Mouse (Mus musculus): ENCODE results near the gene Nme9. TPM values are rescaled to one million over a fixed set of nuclear protein-coding genes. Genes with fewer than 3 reads are reported as not detected.
A peak's percentile ranks its signal among the peaks of the same experiment; 100 is the strongest.

Nme9 gene
- polyA plus RNA-seq (2014; fragmentation: Nextera tagmentation; extraction: Ambion mirVana): 0.54 and 1.5 TPM in 2 replicates

DNA sequence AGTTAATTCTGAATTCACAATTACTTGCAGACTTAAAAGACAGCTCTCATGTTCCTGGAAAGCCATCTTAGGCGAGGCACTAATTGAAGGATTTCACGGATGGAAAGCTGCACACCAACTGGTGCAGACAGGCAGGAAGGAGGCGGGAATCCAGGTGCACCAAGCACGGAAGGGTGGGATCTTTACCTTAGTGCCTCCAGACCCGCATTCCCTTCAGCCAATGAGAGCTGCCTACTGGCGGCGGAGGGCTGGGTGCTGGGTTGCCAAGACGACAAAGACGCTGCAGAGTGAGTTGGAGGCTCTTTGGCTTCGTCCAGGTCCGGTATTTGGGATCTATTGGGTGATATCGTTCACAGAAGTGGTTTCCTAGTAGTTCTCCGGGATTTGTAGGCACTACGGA, at the start of gene Nme9:
Gene Nme9, plus strand, starts transcription at position 315 of the 400 bp plus-strand sequence.
- no peaks in the 10 kb centered on the region for H3K9me3 ChIP-seq (replicated peaks; ENCODE audit: control insufficient read depth, low read length)
- H3K36me3 ChIP-seq (ENCODE audit: control insufficient read depth, insufficient read depth, low read length): no peaks in the 10 kb centered on the region
- H3K4me2 ChIP-seq (ENCODE audit: low read length): 0 out of 2 replicates have a peak within 1 kb of the TSS, but pooled peaks have one; percentile 9
- DNase-seq (ENCODE audit: low spot score): no peak
- H3K27ac ChIP-seq (ENCODE audit: low read depth, low read length): no peak within 1 kb of the TSS
- H3K27me3 ChIP-seq (replicated peaks; ENCODE audit: control insufficient read depth, insufficient read depth, low read length): no peaks in the 10 kb centered on the region
- H3K9ac ChIP-seq (ENCODE audit: low read length): no peak within 1 kb of the TSS
- 10% methylated on average over 14 of the region's 14 CpGs for WGBS
- no peaks in the 10 kb centered on the region for H3K4me1 ChIP-seq (ENCODE audit: control insufficient read depth, insufficient read depth, low read length)
- H3K4me3 ChIP-seq (ENCODE audit: low read depth, low read length): no peak within 1 kb of the TSS
- ATAC-seq: no peak

DNA sequence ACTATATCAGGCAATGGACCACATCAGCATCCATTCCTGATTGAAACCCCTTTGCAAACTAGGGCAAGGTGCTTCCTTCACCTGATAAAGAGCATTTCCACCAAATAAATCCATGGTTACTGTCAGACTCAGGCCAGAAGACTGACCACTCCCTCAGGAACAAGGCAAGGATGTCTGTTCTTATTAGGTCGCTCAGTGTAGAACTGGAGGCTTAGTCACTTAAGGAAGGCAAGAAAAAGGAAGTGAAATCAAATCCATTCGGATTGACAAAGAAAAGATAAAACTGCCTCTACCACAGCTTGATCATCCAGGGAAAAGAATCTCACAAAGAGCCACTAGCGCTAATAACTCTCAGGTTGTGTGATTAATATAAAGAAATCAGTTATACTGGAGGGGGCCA, 42.0 kb upstream of the Nme9 start:
- Histone ChIP-seq H3K27me3 (replicated peaks; ENCODE audit: control insufficient read depth, insufficient read depth, low read length) (no peaks in the 10 kb centered on the region), H3K9ac (ENCODE audit: low read length) (no peak overlapping the region), H3K4me1 (ENCODE audit: control insufficient read depth, insufficient read depth, low read length) (no peaks in the 10 kb centered on the region), H3K27ac (ENCODE audit: low read depth, low read length) (no peak overlapping the region), H3K36me3 (ENCODE audit: control insufficient read depth, insufficient read depth, low read length) (0 out of 2 replicates have a peak, but pooled peaks cover 4% of the 10 kb centered on the region), H3K4me3 (ENCODE audit: low read depth, low read length) (no peak overlapping the region), H3K9me3 (replicated peaks; ENCODE audit: control insufficient read depth, low read length) (no peaks in the 10 kb centered on the region), H3K4me2 (ENCODE audit: low read length) (no peak overlapping the region)
- ATAC-seq: no peak
- DNase-seq (ENCODE audit: low spot score): no peak
- WGBS: 79% methylated on average over 3 of the region's 3 CpGs

DNA sequence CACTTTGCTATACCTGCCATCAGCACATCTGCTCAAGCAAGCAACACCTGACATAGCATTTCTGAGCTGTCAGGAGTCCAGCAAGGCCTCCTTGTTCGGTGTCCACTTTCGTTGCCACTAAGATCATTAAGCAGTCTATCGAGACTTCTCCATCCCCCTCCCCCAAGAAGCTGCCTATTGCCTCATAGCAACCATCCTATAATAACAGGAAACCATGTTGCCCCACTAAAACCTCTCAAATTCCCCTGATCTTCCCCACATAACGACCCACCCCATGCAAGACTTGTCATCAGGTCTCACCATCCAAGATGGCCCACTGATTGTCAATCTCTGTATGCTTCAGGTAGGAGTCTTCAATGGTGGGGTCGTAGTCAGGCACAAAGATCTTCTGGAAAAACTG, 40.2 kb upstream of the Nme9 start:
- no peak overlapping the region for H3K27ac ChIP-seq (ENCODE audit: low read depth, low read length)
- ATAC-seq (no peak), DNase-seq (ENCODE audit: low spot score) (no peak)
- 0 out of 2 replicates have a peak, but pooled peaks cover 4% of the 10 kb centered on the region for H3K36me3 ChIP-seq (ENCODE audit: control insufficient read depth, insufficient read depth, low read length)
- no peaks in the 10 kb centered on the region for H3K9me3 ChIP-seq (replicated peaks; ENCODE audit: control insufficient read depth, low read length)
- 92% methylated on average over 5 of the region's 5 CpGs for WGBS
- H3K4me2 ChIP-seq (ENCODE audit: low read length): no peak overlapping the region
- no peak overlapping the region for H3K4me3 ChIP-seq (ENCODE audit: low read depth, low read length)
- 0 out of 2 replicates have a peak, but pooled peaks cover 3% of the 10 kb centered on the region for H3K4me1 ChIP-seq (ENCODE audit: control insufficient read depth, insufficient read depth, low read length)
- no peaks in the 10 kb centered on the region for H3K27me3 ChIP-seq (replicated peaks; ENCODE audit: control insufficient read depth, insufficient read depth, low read length)
- H3K9ac ChIP-seq (ENCODE audit: low read length): no peak overlapping the region

DNA sequence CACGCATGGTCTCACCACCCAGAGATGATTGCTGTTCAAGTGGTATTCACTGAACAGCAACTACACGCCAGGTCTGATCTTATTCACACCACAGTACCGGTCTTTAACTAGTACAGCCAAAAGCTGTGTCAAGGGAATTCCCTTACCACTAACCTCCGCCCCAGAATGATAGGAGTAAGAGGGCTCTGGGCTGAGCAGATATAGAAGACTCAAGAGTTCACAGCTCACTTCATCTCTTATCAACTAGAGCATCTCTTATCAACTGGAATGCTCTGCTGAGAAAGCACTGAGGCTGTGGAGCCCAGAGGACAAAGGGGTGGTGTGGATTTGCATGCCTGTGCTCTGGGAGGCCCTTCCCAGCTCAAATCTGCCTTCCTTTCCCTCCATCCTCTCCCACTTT, 39.5 kb upstream of the Nme9 start:
- Histone ChIP-seq H3K4me2 (ENCODE audit: low read length) (no peak overlapping the region), H3K27me3 (replicated peaks; ENCODE audit: control insufficient read depth, insufficient read depth, low read length) (no peaks in the 10 kb centered on the region), H3K9me3 (replicated peaks; ENCODE audit: control insufficient read depth, low read length) (no peaks in the 10 kb centered on the region), H3K9ac (ENCODE audit: low read length) (no peak overlapping the region), H3K4me1 (ENCODE audit: control insufficient read depth, insufficient read depth, low read length) (peaks cover 4% of the 10 kb centered on the region; the same call in 1 of the 2 replicates), H3K27ac (ENCODE audit: low read depth, low read length) (no peak overlapping the region), H3K4me3 (ENCODE audit: low read depth, low read length) (no peak overlapping the region), H3K36me3 (ENCODE audit: control insufficient read depth, insufficient read depth, low read length) (0 out of 2 replicates have a peak, but pooled peaks cover 4% of the 10 kb centered on the region)
- 97% methylated on average over 4 of the region's 4 CpGs for WGBS
- ATAC-seq: no peak
- no peak for DNase-seq (ENCODE audit: low spot score)

DNA sequence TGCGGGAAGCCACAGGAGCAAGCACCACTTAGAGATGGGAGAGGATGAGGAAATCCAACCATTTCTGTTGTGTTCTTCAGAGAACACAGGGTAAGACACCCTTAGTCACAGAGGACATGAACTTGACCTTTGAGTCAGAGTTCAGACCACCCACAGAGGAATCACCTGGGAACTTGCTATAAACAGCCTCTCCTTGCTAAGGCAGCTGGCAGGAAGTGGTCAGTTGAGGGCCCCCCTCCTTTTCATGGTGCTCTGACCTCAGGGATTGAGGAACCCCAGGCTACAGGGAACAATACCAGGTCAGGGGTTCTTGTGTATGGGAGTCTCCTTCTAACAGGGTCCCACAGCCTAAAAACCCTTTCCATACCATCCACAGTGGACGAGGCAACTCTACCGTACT, 34.5 kb upstream of the Nme9 start:
- no peak for DNase-seq (ENCODE audit: low spot score)
- H3K36me3 ChIP-seq (ENCODE audit: control insufficient read depth, insufficient read depth, low read length): no peaks in the 10 kb centered on the region
- no peak overlapping the region for H3K4me2 ChIP-seq (ENCODE audit: low read length)
- no peaks in the 10 kb centered on the region for H3K27me3 ChIP-seq (replicated peaks; ENCODE audit: control insufficient read depth, insufficient read depth, low read length)
- H3K4me1 ChIP-seq (ENCODE audit: control insufficient read depth, insufficient read depth, low read length): peaks cover 24% of the 10 kb centered on the region
- no peak overlapping the region for H3K9ac ChIP-seq (ENCODE audit: low read length)
- H3K4me3 ChIP-seq (ENCODE audit: low read depth, low read length): no peak overlapping the region
- no peak for ATAC-seq
- WGBS: 87% methylated on average over 3 of the region's 3 CpGs
- peak overlapping the region; percentile 48; the same call in 1 of the 2 replicates for H3K27ac ChIP-seq (ENCODE audit: low read depth, low read length)
- no peaks in the 10 kb centered on the region for H3K9me3 ChIP-seq (replicated peaks; ENCODE audit: control insufficient read depth, low read length)

DNA sequence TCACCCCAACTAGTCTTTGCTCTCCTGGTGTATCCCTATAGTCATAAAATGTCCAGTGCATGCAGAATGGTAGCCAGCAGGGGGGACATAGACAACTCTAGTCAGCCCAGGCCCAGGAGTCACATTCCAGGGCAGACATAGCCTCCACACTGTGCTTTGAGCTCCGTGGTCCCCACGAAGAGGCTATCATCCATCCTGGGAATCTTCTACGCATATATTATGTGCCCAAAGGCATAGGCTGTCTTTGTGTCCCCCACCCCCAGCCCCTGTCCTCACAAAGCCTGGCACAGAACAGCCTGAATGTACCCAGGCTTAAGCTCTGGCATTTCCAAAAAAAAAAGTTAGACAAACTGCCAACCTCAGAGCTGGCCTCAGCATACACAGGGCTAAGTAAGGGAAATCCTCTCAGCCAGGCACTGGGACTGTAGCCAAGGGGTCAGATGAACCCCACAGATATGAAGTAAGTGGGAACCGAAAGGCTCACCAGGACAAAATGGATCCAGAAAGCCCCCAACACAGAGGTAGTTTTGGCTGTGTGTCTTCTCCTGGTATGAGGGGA, 33.9 kb upstream of the Nme9 start:
- peak; percentile 80 for ATAC-seq
- H3K9me3 ChIP-seq (replicated peaks; ENCODE audit: control insufficient read depth, low read length): no peaks in the 10 kb centered on the region
- H3K9ac ChIP-seq (ENCODE audit: low read length): no peak overlapping the region
- WGBS: 40% methylated on average over 4 of the region's 4 CpGs
- H3K27me3 ChIP-seq (replicated peaks; ENCODE audit: control insufficient read depth, insufficient read depth, low read length): no peaks in the 10 kb centered on the region
- no peak overlapping the region for H3K4me3 ChIP-seq (ENCODE audit: low read depth, low read length)
- peaks cover 24% of the 10 kb centered on the region for H3K4me1 ChIP-seq (ENCODE audit: control insufficient read depth, insufficient read depth, low read length)
- DNase-seq (ENCODE audit: low spot score): peak; percentile 74
- no peak overlapping the region for H3K4me2 ChIP-seq (ENCODE audit: low read length)
- peak overlapping the region; percentile 75; the same call in 1 of the 2 replicates for H3K27ac ChIP-seq (ENCODE audit: low read depth, low read length)
- no peaks in the 10 kb centered on the region for H3K36me3 ChIP-seq (ENCODE audit: control insufficient read depth, insufficient read depth, low read length)

DNA sequence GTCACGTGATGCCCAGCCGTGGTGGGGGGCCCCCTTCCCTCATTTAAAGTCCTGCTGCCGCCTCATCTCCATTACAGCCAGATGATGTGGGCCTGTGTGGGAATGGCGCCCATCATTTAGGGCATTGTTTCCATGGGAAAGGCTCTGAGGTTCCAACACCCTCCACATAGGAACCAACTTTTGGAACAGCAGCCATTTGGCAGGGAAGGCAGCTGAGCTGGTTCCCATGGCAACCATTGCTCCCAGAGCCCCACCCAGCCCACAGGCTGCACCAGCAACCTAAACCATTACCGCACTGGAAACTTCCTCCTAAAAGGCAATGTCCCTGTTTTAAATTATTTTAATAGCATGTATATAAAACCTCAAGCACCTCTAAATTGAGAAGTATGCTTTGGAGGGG, 32.9 kb upstream of the Nme9 start:
- H3K27ac ChIP-seq (ENCODE audit: low read depth, low read length): peak overlapping the region; percentile 75
- DNase-seq (ENCODE audit: low spot score) (peak; percentile 88), ATAC-seq (peak; percentile 62)
- no peak overlapping the region for H3K9ac ChIP-seq (ENCODE audit: low read length)
- peaks cover 24% of the 10 kb centered on the region for H3K4me1 ChIP-seq (ENCODE audit: control insufficient read depth, insufficient read depth, low read length)
- H3K27me3 ChIP-seq (replicated peaks; ENCODE audit: control insufficient read depth, insufficient read depth, low read length): no peaks in the 10 kb centered on the region
- 28% methylated on average over 5 of the region's 5 CpGs for WGBS
- no peaks in the 10 kb centered on the region for H3K36me3 ChIP-seq (ENCODE audit: control insufficient read depth, insufficient read depth, low read length)
- H3K9me3 ChIP-seq (replicated peaks; ENCODE audit: control insufficient read depth, low read length): no peaks in the 10 kb centered on the region
- no peak overlapping the region for H3K4me3 ChIP-seq (ENCODE audit: low read depth, low read length)
- H3K4me2 ChIP-seq (ENCODE audit: low read length): no peak overlapping the region

DNA sequence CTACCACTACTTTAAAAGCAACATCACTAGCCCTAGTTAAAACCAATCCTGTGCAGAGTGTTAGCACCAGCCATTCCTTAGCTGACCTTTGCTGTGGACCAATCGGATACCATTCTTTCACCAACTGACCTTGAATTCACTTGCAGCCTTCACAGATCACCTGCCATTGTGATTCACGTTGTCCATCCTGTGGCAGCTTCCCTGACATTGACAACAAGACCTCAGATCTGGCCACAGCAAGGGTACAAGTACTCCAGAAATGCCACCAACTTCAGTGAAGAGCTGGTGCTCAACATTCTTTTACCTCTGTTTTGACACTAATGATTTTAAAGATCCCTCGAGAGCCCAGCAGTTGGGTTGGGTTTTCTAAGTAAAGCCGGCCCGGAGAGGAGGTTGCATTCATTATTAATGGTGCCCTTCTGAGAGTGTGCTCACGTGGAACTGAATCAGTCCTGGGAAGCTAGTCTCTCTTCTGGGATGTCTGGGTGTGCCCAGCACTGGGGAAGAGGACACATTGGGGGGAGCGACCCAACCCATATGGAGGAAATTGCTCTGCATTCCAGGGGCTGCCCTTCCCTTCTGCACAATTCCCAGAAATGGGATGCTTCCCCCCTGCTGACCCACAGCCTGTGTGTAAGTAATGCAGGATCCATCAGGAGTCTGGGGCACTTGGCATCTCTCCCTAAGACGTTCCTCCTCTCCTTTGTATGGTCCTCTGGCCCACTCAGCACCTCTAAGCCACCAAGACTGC, 31.1 kb upstream of the Nme9 start:
- no peak for ATAC-seq
- 85% methylated on average over 8 of the region's 8 CpGs for WGBS
- H3K36me3 ChIP-seq (ENCODE audit: control insufficient read depth, insufficient read depth, low read length): no peaks in the 10 kb centered on the region

DNA sequence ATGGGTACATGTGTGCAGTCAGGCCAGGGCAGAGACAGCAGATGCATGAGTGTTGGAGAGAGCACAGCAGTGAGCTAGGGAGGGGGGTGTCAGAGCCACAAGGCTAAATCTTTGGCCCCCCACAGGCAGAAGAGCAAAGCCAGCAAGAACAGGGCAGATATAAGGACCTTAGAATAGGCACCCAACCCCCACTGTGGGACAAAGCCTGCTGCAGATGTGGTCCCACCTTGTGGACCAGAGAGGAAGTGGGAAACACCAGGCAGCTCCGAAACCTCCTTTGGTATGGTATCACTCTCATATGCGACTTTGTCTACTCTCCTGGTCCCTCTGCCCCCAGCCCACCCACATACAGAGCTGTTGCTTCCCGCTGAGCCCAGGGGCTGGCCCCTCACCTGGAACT, 29.4 kb upstream of the Nme9 start:
- ATAC-seq: no peak
- Histone ChIP-seq H3K4me3 (ENCODE audit: low read depth, low read length) (no peak overlapping the region), H3K4me2 (ENCODE audit: low read length) (no peak overlapping the region), H3K36me3 (ENCODE audit: control insufficient read depth, insufficient read depth, low read length) (no peaks in the 10 kb centered on the region), H3K27ac (ENCODE audit: low read depth, low read length) (no peak overlapping the region), H3K27me3 (replicated peaks; ENCODE audit: control insufficient read depth, insufficient read depth, low read length) (no peaks in the 10 kb centered on the region), H3K4me1 (ENCODE audit: control insufficient read depth, insufficient read depth, low read length) (peaks cover 23% of the 10 kb centered on the region), H3K9me3 (replicated peaks; ENCODE audit: control insufficient read depth, low read length) (no peaks in the 10 kb centered on the region), H3K9ac (ENCODE audit: low read length) (no peak overlapping the region)
- DNase-seq (ENCODE audit: low spot score): no peak
- WGBS: 62% methylated on average over 3 of the region's 3 CpGs

More for the DNA sequence above, 31.1 kb upstream of the Nme9 start:
- Histone ChIP-seq H3K27ac (ENCODE audit: low read depth, low read length) (no peak overlapping the region), H3K4me2 (ENCODE audit: low read length) (no peak overlapping the region), H3K4me1 (ENCODE audit: control insufficient read depth, insufficient read depth, low read length) (peaks cover 21% of the 10 kb centered on the region), H3K4me3 (ENCODE audit: low read depth, low read length) (no peak overlapping the region), H3K27me3 (replicated peaks; ENCODE audit: control insufficient read depth, insufficient read depth, low read length) (no peaks in the 10 kb centered on the region), H3K9me3 (replicated peaks; ENCODE audit: control insufficient read depth, low read length) (no peaks in the 10 kb centered on the region), H3K9ac (ENCODE audit: low read length) (no peak overlapping the region)
- DNase-seq (ENCODE audit: low spot score): no peak
